Mouse (Mus musculus) spleen, postnatal 14 days (tissue): Measurements from ENCODE around the gene Jag2.

Experiments used
- DNase-seq, 2 experiments: peaks; one replicate each; pipeline ENCODE4 v3.0.0; 2021 to 2022; ENCODE audit warnings: low spot score in 2 of 2

Gene Jag2

DNA sequence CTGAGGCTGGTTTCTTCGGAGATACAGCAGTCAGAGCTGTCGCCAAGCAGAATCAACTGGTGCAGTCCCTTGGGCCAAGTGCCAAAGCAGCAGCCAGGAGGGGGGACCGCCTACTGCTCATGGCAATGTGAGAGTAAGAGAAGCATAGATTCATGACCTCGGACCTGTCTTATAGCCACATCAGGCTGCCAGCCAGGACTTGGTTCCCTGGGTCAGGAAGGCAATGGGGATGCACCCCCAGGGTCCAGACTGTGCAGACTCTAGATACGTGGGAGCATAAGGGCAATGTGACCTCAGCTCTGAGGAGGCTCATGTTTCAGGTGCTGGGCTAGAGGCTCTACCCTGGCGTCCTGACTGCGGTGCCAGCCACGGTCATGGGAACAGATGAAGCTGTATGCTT lies 25.6 kb downstream of the Jag2 start:
- no peak for DNase-seq

DNA sequence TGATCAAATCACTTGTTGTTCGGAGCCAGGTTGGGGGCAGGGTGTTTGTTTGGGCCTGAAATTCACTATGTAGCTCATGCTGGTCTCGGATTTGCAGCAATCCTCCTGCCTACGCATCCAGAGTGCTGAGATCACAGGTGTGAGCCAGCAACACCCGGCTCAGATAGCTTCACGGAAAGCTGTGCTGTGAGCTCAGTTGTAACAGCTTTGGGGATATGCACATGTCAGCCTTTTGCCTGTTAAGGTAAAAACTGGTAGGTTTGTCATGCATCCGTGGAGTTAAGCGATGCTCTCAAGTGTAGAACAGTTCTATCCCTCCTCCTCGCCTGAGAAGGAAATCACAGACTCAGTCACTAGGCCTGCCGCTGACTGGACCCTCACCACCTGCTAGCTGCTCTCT lies 28.9 kb downstream of the Jag2 start:
- no peak for DNase-seq

DNA sequence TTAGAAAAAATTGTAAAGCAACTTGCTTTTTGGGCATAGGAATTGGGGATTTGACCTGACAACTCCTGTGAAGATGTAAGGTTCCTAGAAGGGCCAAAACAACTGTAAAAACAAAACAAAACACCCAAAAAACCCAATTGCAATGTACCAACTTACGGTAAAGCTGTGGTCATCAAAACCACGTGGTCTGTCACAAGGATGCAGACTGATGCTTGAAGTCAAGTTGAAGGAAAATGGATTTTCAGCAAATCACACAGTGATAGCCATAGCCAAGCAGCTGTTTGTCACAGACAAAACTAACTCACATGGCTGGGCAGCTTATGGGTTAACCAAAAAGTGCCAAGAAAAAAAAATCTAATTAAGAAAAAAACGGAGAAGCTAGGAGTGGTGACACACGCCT lies 30.6 kb downstream of the Jag2 start:
- no peak for DNase-seq

DNA sequence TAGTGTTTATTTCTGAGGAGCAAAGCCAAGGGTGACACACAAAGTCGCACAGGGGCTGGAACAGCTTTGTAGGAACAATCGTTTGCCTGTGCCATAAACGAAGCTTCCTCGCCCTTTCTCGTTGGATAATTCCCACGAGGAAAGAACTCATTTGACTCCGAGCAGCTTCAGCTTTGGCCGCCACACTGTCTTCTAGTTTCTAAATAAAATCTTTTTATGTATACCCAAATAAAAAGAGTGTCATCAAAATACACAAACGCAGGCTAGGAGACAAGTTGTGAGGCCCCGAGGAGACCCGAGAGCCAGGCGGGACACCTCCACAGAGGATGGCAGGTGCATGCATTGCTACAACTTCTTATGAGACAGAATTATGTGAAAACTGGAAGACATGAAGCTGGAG lies 31.2 kb downstream of the Jag2 start:
- DNase-seq, result no peak

DNA sequence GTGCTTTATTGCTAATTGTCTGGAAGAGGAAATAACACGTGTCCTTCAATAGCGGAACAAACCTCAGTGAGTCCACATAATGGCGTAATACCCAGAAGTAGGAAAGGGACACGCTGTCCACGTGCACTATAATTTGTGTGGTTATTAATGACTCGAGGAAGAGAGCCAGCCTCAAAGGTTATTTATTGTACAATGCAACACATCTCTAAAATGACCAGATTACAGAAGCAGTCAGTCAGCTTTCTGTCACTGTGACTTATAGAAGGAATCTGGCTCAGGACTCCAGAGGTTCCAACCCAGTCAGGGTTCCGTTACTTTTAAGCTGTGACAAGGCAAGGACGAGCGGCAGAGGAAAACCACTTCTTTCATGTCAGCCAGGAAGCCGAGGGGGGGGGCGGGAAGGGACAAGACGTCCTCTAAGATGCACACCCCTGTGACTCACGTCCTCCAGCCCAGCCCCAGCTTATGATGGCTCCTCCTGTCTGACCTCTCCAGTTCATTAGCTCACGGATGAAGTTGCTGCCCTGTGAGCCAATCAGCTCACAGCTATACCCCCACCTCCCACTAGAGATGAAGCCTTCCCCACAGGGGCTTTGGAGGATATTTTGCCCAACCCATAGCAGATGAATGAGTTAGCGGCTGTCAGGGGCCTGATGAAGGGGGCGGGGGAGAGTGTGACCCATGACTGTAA lies 31.9 kb downstream of the Jag2 start:
- DNase-seq, result no peak

GRCm38 (mm10) chr12:112894969-112895368 lies 34.6 kb downstream of the Jag2 start:
- DNase-seq, result no peak

- no peak for DNase-seq
Measured at GRCm38 (mm10) chr12:112894303-112894884, 35.2 kb downstream of the Jag2 start.

DNA sequence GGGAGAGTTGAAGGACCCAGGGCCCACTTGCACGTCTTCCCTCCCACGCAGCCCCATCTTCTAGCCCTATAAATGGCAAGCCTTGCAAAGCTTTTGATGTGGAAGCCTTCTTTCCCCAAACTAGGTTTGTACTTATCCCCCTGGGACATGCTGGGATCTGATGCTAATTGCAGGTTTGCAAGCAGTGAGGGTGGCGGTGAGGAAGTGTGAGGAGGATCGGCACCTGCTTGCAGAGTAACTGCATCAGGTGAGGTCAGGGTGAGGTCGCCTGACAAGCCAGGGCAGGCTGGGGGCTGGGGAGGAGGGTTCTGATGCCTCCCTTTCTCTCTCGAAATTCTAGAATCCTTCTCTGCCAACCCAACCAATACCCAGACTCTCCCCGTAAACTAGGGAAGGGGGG lies 44.1 kb downstream of the Jag2 start:
- DNase-seq, result no peak

DNA sequence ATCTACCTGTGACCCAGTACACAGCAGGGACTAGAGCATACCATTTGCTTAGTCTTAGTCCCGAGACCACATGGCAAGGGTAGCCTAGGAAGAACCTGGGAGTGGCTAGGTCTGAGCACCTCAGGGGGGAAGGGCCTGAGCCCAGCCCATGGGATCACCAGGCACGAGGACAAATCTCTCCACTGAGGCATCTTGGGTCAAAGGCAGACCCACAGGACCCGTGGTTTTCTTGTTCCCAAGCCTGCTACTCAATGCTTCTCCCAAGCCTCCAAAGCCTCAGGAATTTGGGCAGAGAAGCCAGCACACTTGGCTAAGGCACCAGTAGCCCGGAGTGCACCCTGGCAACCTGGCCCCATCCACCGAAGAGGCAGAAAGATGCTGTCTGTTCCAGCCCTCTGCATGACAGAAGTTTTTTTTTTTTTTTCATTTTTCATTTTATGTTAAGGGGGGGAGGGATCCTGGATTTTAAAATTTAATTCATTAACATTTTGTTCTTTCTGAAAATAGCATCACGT lies 48.2 kb downstream of the Jag2 start:
- no peak for DNase-seq

- DNase-seq, result no peak
Measured at GRCm38 (mm10) chr12:112880661-112881060, 48.9 kb downstream of the Jag2 start.

DNA sequence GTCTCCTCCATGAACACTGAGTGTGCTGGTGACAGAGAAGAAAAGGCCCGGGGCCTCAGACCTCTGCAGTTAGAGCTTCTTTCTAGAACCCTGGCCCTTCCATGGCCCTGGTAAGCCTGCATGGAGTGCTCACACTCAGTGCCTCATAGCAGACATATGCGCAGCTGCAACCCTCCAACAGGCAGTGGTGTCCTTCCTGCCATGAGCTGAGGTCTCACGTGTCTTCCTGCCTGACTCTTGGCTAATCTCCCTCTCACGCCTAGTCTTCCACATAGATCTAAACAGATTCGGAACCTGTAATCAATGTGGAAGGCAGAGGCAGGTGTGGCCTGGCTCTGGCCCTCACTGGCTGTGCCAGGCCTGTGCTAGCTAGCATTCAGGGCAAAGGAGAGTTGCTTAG lies 49.8 kb downstream of the Jag2 start:
- DNase-seq, result no peak

DNA sequence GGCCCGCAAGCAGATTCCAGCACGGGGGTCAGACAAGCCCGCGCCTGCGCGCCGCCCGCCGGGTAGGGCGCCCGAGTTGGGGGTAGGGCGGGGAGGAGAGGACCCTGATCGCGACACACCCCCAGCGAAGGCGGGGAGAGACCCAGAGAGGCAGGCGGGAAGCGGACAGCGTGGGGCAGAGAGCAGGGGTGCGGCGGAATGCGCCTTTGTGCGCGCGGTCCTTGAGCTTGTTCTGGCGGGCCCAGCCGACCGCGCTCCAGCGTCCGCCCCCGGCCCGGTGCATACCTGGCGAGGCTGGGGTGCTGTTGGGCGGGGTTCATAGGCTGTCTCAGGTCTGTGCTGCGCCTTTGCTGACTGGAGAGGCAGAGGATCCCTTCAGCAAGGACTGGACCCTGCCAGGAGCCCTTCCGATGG lies 52.0 kb downstream of the Jag2 start:
- DNase-seq, result no peak

DNA sequence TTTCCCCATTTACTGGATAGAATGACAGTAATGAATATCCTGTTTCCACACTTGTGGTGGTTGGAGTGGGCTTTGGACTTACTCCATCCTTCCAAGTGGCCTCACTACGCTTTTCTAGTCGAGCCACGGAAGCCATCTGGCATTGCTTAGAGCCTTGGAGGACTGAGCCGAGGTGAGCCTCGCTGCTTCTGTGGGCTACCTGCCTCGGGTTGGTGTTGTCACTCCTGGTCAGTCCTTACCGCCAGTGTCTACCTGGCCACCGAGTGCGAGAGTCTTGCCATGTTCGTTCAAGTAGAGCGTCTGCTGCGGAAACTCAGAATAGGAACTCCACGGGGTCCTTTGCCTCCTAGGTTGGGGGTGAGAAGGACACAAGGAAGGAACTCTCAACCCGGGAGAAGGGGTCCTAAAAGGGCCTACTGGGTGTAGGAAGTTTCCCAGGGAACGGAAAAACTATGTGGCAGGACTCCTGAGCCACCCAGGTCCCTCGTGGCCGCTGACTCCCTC lies 52.5 kb downstream of the Jag2 start:
- no peak for DNase-seq

GRCm38 (mm10) chr12:112876332-112877072 lies 53.1 kb downstream of the Jag2 start:
- no peak for DNase-seq

DNA sequence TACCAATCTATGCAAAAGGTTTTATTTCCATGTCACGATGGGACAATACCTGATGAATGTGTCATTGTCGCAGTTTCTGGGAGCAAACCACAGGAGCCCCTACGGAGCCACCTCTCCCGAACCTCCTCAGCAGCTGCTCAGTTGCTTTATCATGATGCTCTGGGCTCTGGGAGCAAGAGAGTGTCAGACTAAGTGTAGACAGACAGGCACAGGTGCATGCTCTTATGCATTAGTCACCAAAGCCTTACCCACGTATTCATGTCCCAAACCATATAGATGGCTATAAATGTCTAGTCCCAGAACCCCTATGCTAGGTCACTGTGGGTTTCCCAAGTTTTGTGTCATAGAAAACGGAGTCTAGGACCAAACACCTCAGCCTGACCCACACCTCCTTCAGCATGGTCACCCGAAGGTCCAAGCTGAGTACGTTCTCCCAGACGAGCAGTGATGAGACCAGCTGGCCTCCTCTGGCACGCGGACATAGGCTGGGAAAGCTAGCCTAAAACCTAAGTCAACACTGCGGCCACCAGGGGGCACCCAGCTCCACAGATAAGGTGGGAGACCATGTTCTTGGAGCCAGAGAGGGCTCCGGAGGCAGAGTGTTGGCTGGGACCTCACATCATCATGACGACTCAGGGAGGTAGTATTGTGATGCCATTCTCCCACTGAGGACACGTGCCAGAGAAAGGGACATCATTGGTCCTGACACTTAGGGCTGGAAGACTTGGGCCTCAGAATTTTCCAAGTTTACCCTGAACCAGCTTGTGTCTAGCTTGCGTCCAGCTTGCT lies 54.2 kb downstream of the Jag2 start:
- peak; percentile 74 to 84 for DNase-seq

GRCm38 (mm10) chr12:112874199-112874598 lies 55.4 kb downstream of the Jag2 start:
- DNase-seq, result no peak

DNA sequence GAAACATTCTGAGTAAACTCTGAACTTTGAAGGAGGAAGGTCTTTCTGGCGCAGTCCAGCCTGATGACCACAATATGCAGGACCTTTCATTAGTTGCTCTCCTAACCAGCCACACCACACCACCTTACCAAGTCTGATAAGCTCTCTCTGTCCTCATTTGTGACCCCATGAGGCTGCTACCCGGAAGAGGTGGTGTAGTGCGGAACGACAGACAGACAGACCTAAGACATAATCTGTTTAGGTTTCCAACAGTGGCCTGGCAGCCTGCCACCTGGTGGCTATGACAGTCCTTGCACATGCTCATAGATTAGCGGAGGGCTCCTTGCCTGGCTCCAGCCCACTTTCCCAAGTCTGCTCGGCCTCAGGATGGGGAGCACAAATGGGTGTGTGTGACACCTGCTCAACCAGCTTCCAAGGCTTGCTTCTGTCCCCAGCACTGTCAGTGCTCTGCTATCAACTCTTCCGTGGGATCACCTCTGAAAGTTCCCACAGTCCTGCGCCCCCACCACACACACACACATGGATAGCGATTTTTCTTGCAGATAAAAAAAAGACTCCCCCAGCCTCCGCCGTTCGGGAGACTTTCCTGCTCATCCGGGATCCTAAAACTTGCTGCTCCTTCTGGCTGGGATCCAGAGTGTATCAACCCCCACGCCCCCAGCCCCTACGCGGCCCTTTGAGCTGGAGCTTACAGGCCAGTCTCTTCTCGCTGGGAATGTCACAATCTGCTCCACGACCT lies 56.0 kb downstream of the Jag2 start:
- DNase-seq, result peak; percentile 40 to 71

DNA sequence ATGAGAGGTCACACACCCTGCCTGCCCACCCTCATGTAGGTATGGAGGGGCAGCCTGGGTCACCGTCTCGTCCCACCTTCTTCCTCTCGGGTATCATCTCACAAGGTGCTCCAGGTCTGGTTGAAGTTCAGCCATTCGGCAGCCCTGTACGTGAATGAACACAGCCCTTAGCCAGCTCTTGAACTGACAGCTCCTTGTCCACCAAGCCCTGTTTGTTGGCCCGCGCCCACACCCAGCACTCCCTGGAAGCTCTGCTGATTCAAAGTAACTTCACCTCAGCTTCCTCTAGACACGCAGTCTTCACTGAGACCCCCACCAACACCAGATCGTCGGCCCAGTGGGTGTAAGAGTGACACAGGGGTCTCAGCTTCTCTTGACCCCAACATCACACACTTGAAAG lies 56.6 kb downstream of the Jag2 start:
- peak in 1 of 2 experiments; percentile 4 for DNase-seq

DNA sequence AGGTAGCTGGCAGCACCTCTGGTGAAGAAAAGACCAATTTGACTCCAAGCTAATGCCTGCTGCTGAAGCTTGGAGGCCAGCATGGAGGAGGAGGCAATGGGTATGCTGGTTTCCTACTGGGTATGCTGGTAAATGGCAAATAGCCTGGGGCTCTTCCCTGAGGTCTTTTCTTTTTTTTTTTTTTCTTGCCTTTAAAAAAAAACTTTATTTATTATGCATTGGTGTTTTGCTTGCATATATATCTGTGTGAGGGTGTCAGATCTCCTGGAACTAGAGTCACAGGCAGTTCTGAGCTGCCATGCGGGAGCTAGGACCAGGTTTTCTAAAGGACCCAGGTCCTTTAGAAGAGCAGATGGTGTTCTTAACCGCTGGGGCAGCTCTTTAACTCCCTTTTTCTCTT lies 58.3 kb downstream of the Jag2 start:
- DNase-seq, result no peak

GRCm38 (mm10) chr12:112870775-112871174 lies 58.8 kb downstream of the Jag2 start:
- no peak for DNase-seq

DNA sequence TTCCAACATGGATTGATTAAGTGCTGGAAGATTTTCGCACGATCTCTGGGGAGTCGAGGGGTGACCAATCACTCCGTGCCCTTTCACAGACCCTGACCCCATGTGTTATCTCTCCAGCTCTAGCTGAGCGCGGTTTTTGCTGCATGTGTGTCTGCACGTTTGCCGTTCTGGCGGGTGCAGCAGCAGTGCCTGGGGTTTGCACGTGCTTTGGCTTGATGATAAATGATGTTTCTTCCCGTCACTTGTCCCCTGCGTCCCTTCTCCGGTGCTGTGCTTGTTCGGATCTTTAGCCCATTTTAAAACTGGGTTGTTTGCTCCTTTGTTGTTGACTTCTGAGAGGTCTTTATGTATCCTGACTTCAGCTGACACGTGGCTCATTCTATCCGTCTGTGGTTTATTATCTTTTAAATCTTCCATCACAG lies 59.8 kb downstream of the Jag2 start:
- DNase-seq, result no peak
